Mouse (Mus musculus): ENCODE measurements at regions not wholly inside any gene's neighbourhood (a gene's known extent, or its start where the extent isn't known, plus 50 kb on each side); places are given as distances from the start of the nearest gene placed in this dataset.

DNA sequence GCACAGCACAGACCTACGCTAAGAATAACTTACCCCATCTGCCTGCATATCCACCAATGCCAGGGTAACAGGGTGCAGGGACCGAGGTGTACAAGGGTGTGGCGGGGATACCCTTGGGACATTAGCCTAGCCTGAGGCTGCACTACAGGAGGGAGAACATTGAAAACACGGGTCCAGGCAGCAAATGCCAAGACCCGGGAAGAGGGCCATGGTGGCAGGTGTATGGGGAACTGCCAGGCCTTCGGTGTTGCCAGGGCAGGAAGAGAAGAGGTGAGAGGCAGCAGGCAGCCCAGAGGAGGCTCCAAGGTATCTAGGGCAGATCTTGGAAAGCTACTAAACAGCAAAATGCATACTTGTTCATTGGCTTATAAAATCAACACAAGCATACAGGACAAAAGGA, 85.7 kb upstream of the Atp1a1 start:
- H3K27ac ChIP-seq (ENCODE audit: low read depth): no peak overlapping the region
- DNase-seq (no peak), ATAC-seq (no peak)
- no peaks in the 10 kb centered on the region for H3K36me3 ChIP-seq (replicated peaks; ENCODE audit: insufficient read depth, low read length)
- no peak overlapping the region for H3K4me2 ChIP-seq (ENCODE audit: low read depth, low read length)
- no peaks in the 10 kb centered on the region for H3K4me1 ChIP-seq (ENCODE audit: insufficient read depth)
- 73% methylated on average over 6 of the region's 6 CpGs for WGBS (ENCODE audit: insufficient replicate concordance)
- no peaks in the 10 kb centered on the region for H3K9me3 ChIP-seq (ENCODE audit: low read length)
- no peak overlapping the region for H3K9ac ChIP-seq (replicated peaks)
- TF ChIP-seq CTCF (IDR thresholded peaks at IDR 0.05; ENCODE audit: low read depth) (no peak), EP300 (IDR thresholded peaks at IDR 0.05; ENCODE audit: low read depth) (no peak)
- H3K4me3 ChIP-seq (ENCODE audit: low read depth, low read length): no peak overlapping the region
- H3K27me3 ChIP-seq (ENCODE audit: insufficient read depth, low read length): no peaks in the 10 kb centered on the region

DNA sequence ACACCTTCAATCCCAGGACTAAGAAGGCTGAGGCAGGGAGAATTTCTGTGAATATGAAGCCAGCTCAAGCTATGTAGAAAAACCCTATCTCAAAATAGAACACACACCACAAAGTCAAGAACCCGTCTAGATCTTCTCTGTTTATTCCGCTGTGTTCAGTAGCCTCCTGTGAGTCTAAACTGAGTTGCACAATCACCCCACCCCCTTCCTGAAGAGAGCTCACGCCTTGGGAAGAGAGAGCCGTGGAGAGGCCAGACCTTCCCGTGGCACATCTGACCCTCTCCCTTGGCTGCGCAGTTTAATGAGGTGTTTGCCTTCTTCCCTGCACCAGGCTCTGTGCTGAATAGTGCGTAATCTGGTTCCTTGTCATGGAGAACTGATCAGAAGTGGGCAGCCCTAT, 80.7 kb upstream of the Atp1a1 start:
- Histone ChIP-seq H3K36me3 (replicated peaks; ENCODE audit: insufficient read depth, low read length) (no peaks in the 10 kb centered on the region), H3K4me2 (ENCODE audit: low read depth, low read length) (no peak overlapping the region), H3K4me1 (ENCODE audit: insufficient read depth) (no peaks in the 10 kb centered on the region), H3K27ac (ENCODE audit: low read depth) (no peak overlapping the region), H3K9ac (replicated peaks) (no peak overlapping the region), H3K27me3 (ENCODE audit: insufficient read depth, low read length) (no peaks in the 10 kb centered on the region), H3K4me3 (ENCODE audit: low read depth, low read length) (no peak overlapping the region), H3K9me3 (ENCODE audit: low read length) (no peaks in the 10 kb centered on the region)
- WGBS (ENCODE audit: insufficient replicate concordance): 34% methylated on average over 7 of the region's 7 CpGs
- DNase-seq (no peak), ATAC-seq (no peak)
- TF ChIP-seq CTCF (IDR thresholded peaks at IDR 0.05; ENCODE audit: low read depth): no peak

DNA sequence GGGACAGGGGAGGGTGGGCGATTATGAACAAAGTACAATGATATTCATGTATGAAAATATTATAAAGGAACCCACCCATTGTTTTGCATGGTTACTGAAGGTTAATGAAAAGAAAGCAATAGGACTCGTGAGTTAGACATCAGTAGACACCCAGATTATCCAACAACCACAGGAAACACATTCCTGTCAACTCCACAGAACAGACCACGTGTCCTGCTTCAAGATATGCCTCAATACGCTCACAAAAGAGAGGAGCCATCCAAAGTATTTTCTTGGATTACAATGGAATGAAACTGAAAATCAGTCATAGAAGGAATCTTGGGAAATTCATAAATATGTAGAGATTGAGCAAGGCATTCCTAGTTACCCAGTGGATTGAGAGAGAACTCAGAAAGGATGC, 68.5 kb upstream of the Atp1a1 start:
- H3K9me3 ChIP-seq (ENCODE audit: low read length): no peaks in the 10 kb centered on the region
- H3K4me2 ChIP-seq (ENCODE audit: low read depth, low read length): no peak overlapping the region
- no peaks in the 10 kb centered on the region for H3K36me3 ChIP-seq (replicated peaks; ENCODE audit: insufficient read depth, low read length)
- no peaks in the 10 kb centered on the region for H3K27me3 ChIP-seq (ENCODE audit: insufficient read depth, low read length)
- 66% methylated on average over 4 of the region's 4 CpGs for WGBS (ENCODE audit: insufficient replicate concordance)
- no peak overlapping the region for H3K9ac ChIP-seq (replicated peaks)
- TF ChIP-seq CTCF (IDR thresholded peaks at IDR 0.05; ENCODE audit: low read depth): no peak
- TF ChIP-seq EP300 (IDR thresholded peaks at IDR 0.05; ENCODE audit: low read depth): no peak
- DNase-seq (no peak), ATAC-seq (no peak)
- peaks cover 7% of the 10 kb centered on the region for H3K4me1 ChIP-seq (ENCODE audit: insufficient read depth)
- no peak overlapping the region for H3K27ac ChIP-seq (ENCODE audit: low read depth)
- H3K4me3 ChIP-seq (ENCODE audit: low read depth, low read length): no peak overlapping the region

DNA sequence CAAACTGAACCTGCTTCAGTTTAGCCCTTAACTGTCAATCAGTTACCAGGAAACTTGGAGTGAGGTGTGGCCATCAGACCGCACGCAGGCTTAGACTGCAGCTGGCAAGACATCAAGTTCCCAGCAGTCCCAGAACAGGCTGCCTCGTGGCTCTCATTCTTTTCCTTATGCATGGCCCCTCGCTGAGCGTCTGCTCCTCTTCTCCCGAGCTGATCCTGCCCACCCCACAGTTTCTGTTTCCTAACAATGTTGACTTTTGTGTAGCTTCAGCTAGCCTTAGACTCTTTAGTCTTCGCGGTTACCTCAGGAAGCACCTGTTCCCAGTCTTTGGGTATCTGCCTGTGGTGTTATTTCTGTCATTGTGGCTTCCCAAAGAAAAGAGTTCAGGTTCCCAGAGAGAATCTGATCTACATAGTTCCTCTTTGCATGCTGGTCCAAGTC, 66.1 kb upstream of the Atp1a1 start:
- Histone ChIP-seq H3K4me3 (ENCODE audit: low read depth, low read length) (no peak overlapping the region), H3K9me3 (ENCODE audit: low read length) (no peaks in the 10 kb centered on the region), H3K4me2 (ENCODE audit: low read depth, low read length) (no peak overlapping the region), H3K9ac (replicated peaks) (no peak overlapping the region), H3K27ac (ENCODE audit: low read depth) (no peak overlapping the region), H3K4me1 (ENCODE audit: insufficient read depth) (peaks cover 7% of the 10 kb centered on the region), H3K27me3 (ENCODE audit: insufficient read depth, low read length) (no peaks in the 10 kb centered on the region), H3K36me3 (replicated peaks; ENCODE audit: insufficient read depth, low read length) (no peaks in the 10 kb centered on the region)
- TF ChIP-seq EP300 (IDR thresholded peaks at IDR 0.05; ENCODE audit: low read depth) (no peak), CTCF (IDR thresholded peaks at IDR 0.05; ENCODE audit: low read depth) (no peak)
- 16% methylated on average over 8 of the region's 8 CpGs for WGBS (ENCODE audit: insufficient replicate concordance)
- DNase-seq (peak; percentile 32), ATAC-seq (peak; percentile 68)

DNA sequence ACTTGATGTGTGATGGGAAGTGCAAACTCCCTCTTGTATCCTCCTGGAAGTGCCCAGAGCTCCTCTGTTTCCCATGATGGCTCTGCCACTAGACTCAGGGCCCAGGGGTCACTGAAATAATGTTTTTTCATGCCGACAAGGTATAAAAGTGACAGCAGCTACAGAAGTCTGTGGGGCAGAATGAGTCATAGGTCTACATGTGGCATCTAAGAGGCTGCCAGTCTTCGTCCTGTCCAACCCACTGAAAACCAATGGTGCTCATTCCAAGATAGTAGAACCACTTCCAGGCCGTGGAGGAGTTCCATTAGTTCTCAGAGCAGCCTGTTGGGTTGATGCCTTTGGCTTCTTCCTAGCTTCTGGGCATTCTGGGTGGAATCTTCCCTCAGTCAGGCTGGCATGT, 65.3 kb upstream of the Atp1a1 start:
- WGBS (ENCODE audit: insufficient replicate concordance): 69% methylated on average over 3 of the region's 3 CpGs
- no peaks in the 10 kb centered on the region for H3K36me3 ChIP-seq (replicated peaks; ENCODE audit: insufficient read depth, low read length)

DNA sequence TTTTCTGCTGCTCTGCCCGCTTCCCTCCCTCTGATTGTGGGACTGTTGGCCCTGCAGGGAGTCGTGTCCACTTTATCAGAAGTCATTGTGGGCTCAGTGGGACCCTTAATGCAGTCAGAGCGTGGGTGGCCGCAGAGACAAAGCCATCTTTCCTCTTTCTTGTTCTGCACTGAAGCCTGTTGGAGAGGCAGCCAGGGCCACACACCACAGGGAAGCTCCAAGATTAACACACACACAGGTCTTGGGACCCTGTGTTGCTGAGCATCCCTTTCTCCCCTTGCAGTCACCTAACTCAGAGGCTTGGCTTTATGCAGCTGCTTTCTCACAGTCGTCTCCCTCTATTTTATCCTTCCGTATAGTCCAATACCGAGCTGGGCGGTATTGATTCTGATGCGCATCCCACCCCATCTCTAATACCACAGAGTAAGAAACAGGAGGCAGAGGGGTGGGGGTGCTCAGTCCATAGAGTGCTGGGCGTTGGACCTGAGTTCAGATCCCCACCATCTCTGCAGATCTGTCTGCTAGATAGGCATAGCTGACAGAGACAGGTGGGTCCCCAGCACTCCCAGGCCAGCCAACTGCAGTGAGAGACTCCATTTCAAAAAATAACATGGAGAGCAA, 63.4 kb upstream of the Atp1a1 start:
- H3K4me2 ChIP-seq (ENCODE audit: low read depth, low read length): no peak overlapping the region
- no peaks in the 10 kb centered on the region for H3K27me3 ChIP-seq (ENCODE audit: insufficient read depth, low read length)
- no peaks in the 10 kb centered on the region for H3K36me3 ChIP-seq (replicated peaks; ENCODE audit: insufficient read depth, low read length)
- no peak overlapping the region for H3K27ac ChIP-seq (ENCODE audit: low read depth)
- peaks cover 7% of the 10 kb centered on the region for H3K4me1 ChIP-seq (ENCODE audit: insufficient read depth)
- 82% methylated on average over 10 of the region's 10 CpGs for WGBS (ENCODE audit: insufficient replicate concordance)
- TF ChIP-seq CTCF (IDR thresholded peaks at IDR 0.05; ENCODE audit: low read depth): no peak
- TF ChIP-seq EP300 (IDR thresholded peaks at IDR 0.05; ENCODE audit: low read depth): no peak
- no peaks in the 10 kb centered on the region for H3K9me3 ChIP-seq (ENCODE audit: low read length)
- DNase-seq: no peak
- no peak overlapping the region for H3K9ac ChIP-seq (replicated peaks)
- no peak for ATAC-seq
- H3K4me3 ChIP-seq (ENCODE audit: low read depth, low read length): no peak overlapping the region

More for the DNA sequence above, 65.3 kb upstream of the Atp1a1 start:
- no peak for TF ChIP-seq EP300 (IDR thresholded peaks at IDR 0.05; ENCODE audit: low read depth)
- no peak for TF ChIP-seq CTCF (IDR thresholded peaks at IDR 0.05; ENCODE audit: low read depth)
- no peaks in the 10 kb centered on the region for H3K9me3 ChIP-seq (ENCODE audit: low read length)
- no peaks in the 10 kb centered on the region for H3K27me3 ChIP-seq (ENCODE audit: insufficient read depth, low read length)
- DNase-seq (no peak), ATAC-seq (no peak)
- peaks cover 7% of the 10 kb centered on the region for H3K4me1 ChIP-seq (ENCODE audit: insufficient read depth)
- no peak overlapping the region for H3K4me2 ChIP-seq (ENCODE audit: low read depth, low read length)
- H3K9ac ChIP-seq (replicated peaks): no peak overlapping the region
- no peak overlapping the region for H3K4me3 ChIP-seq (ENCODE audit: low read depth, low read length)
- no peak overlapping the region for H3K27ac ChIP-seq (ENCODE audit: low read depth)

DNA sequence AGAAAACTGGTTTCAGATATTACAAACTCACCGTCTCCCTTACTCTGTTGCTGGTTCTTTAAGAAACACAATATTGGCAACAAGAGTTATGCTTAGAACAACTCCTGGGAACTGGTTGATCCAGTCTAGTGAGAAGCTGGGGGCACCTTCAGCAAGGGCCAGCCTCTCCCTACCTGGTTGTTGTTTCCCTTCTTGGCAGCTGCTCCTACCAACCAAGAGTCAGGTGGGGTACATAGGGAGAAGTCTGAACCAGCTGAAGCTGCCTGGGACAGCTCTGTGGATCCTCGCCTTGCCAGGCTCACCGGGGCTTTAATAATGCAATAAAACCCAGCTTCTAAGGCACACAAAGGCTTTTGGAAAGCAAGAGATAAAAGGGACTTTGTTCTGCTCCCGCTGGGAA, 62.7 kb upstream of the Atp1a1 start:
- H3K27ac ChIP-seq (ENCODE audit: low read depth): no peak overlapping the region
- H3K9me3 ChIP-seq (ENCODE audit: low read length): no peaks in the 10 kb centered on the region
- no peak overlapping the region for H3K4me2 ChIP-seq (ENCODE audit: low read depth, low read length)
- no peak overlapping the region for H3K9ac ChIP-seq (replicated peaks)
- WGBS (ENCODE audit: insufficient replicate concordance): 68% methylated on average over 4 of the region's 4 CpGs
- DNase-seq (no peak), ATAC-seq (no peak)
- TF ChIP-seq EP300 (IDR thresholded peaks at IDR 0.05; ENCODE audit: low read depth) (no peak), CTCF (IDR thresholded peaks at IDR 0.05; ENCODE audit: low read depth) (no peak)
- no peaks in the 10 kb centered on the region for H3K36me3 ChIP-seq (replicated peaks; ENCODE audit: insufficient read depth, low read length)
- H3K4me3 ChIP-seq (ENCODE audit: low read depth, low read length): no peak overlapping the region
- H3K27me3 ChIP-seq (ENCODE audit: insufficient read depth, low read length): no peaks in the 10 kb centered on the region
- peaks cover 7% of the 10 kb centered on the region for H3K4me1 ChIP-seq (ENCODE audit: insufficient read depth)

Data from liver, postnatal 0 days (tissue).